Mouse (Mus musculus) left cerebral cortex, postnatal 4 days (tissue): ENCODE results near the gene Psma2. TPM values are rescaled to one million over a fixed set of nuclear protein-coding genes. Genes with fewer than 3 reads are reported as not detected.
A peak's percentile ranks its signal among the peaks of the same experiment; 100 is the strongest.

Source experiments
- DNase-seq: peaks from one replicate; pipeline ENCODE4 v3.0.0-alpha.2; 2022
- intact Hi-C: fragments of 180-260 bp; cut with DNase I; formaldehyde crosslinking; loops from one replicate; pipeline ENCODE4 v1.15.1; 2025
- total RNA-seq, 2 experiments: library from RNA; stranded (reverse); gene quantifications; 2 replicates each; pipeline ENCODE4 v1.2.3; 2021

Psma2 gene
- total RNA-seq: 10 to 100 TPM; 71.1 to 72.2 TPM

DNA sequence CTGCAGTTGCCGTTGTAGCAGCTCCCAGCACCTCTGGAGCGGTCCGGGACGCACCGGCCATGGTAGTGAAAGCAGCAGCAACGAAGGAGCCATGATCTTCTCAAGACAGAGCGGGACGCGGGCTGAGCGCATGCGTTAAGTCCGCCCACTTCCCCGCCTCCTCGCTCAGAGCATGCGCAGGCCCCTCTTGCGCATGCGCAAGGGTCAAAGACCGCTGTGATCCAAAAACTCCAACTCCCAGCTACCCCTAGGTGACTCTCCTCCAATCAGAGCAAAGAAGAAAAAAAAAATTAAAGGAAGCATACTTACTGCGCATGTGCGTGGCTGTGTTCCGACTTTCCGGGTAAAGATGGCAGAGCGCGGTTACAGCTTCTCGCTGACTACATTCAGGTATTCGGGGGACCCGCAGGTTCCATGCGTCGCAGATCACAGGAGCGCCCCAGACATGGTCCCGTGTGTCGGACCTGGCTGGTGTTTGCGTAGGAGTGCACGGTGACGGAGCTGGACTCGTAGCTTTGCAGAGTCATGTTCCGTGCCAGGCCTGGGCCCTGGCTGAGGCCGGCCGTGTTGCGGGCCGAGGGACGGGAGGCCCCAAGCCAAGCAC lies at the start of gene Psma2, which contains the start of gene Mrpl32:
Psma2 (plus strand) TSS at position 315 of the 604 bp plus-strand sequence.
Mrpl32 (minus strand) TSS at position 240 of the 604 bp plus-strand sequence.
- DNase-seq: peak; percentile 97

DNA sequence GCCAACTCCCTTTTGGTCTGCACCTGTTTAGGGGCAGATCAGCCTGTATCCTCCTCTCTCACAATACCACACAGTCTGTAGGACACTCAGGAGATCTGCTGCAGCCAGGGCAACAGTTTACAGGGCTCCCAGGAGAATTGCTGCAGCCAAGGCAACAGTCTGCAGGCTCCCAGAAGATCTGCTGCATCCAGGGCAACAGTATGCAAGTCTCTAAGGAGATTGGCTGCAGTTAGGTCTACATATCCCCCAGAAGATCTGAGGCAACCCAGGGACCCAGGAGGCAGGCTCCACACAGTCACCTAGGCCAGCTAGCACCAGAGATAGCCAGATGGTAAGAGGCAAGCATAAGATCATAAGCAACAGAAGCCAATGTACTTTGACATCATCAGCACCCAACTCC lies 38.9 kb upstream of the Psma2 start:
- intact Hi-C loops: no loop called here
- no peak for DNase-seq

More for the DNA sequence above, at the start of gene Psma2, which contains the start of gene Mrpl32:
- intact Hi-C loops: loop anchor here (10.0 kb wide), 1 partner anchor 308 kb away; no protein-coding TSS in a partner anchor

DNA sequence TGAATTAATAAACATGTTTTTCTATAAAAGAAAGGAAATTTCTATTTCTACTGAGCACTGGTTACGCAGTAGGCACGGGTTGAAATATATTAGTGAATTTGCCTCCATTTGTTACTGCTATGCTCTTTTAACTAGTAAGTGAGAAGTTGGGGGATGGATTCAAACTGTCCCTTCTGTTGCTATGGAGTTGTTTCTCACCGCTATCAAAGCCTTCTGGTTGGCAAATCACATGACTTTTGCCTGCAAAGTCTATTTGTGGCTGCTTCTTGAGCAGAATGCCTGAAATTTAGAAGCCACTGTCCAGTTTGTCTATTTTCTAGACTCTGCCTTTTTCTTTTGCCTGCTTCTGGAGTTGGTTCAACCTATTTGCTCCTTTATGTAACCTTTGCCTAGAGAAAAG lies 32.6 kb upstream of the Psma2 start:
- DNase-seq: no peak
- intact Hi-C loops: no loop called here

DNA sequence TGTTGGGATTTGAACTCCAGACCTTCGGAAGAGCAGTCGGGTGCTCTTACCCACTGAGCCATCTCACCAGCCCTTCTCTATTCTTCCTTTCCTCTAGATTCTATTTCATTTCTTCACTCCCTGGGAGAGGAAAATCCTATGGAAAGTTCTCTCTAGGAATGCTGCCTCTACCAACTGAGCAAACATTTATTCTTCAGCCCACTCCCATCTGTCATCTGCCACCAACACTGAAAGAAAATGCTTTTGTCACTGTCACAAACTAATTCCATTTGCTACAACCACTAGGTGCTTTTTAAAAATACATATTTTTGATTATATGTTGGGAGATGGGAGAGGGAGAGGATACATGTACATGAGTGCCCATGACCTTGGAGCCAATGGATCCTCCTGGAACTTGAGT lies 10.3 kb upstream of the Psma2 start:
- intact Hi-C loops: no loop called here
- no peak for DNase-seq

DNA sequence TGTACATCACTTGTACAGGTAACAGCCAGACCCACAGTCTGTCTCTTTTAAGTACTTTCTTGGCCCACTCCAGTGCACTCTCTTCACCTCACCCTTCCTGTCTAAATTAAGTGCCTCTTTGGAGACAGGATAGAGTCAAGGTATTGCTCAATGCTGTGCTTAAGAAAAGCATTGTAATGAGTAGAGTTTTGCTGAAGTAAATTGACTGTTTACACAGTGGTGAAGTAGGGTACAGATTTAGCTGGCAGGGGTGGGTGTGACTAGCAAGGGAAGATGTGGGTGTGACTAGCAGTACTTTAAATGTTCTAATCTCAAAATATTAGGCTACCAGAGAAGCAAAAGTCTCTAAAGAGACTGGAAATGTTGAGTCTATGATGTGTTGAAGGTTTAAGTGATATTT lies 5.4 kb upstream of the Psma2 start:
- intact Hi-C loops: no loop called here
- no peak for DNase-seq

DNA sequence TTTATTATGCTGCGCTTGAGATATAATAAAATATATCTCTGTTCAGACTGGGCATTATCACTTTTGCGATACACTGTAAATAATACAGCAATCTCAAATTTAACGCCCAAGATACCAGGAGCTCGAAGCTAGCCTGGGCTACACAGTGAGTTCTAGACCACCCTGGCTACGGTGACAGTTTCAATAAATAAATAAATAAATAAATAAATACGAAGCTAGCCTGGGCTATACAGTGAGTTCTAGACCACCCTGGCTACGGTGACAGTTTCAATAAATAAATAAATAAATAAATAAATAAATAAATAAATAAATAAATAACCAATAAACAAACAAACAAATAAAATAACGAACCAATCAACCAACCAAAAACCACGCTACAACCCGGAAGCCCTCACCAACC lies 577 bp upstream of the Psma2 start:
- intact Hi-C loops: loop anchor here (10.0 kb wide), 1 partner anchor 308 kb away; no protein-coding TSS in a partner anchor
- DNase-seq: no peak

DNA sequence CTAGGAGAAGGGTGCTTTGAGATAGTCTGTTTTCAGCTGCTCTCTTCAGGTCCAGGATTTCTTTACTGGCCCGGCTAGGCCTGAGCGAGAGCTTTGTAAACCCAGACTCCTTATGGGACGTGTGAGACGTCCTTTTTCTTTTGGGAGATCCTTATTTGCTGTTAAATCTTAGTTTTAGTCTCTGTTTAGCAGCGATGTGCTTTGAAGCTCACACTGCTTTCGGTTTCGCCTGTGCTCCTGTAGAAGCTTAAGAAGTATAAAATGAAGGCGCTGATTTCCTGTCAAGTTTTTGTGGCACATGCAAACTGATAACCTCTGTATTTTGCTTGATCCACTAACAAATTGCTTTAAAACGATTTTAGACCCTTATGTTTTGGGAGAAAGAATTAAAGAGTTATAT lies 513 bp downstream of the Psma2 start:
- intact Hi-C loops: loop anchor here (10.0 kb wide), 1 partner anchor 309 kb away; no protein-coding TSS in a partner anchor
- DNase-seq: no peak

DNA sequence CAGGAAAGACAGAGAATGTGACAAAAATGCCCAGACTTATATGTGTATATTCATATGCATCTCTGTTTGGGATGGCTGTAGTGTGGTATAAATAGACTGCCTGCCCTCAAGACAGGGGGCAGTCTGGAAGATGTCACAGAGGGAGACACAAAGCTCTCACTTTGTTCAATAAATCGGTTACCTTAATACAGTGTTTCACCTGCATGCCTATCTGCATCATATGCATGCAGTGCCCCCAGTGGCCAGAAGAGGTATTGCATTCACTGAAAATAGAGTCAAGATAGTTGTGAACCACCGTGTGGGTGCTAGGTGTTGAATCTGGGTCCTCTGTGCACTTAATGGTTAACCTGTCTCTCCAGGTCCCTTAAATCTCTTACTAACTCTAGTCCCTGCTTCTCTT lies 5.7 kb downstream of the Psma2 start:
- peak; percentile 58 for DNase-seq
- intact Hi-C loops: loop anchor here (10.0 kb wide), 1 partner anchor 314 kb away; no protein-coding TSS in a partner anchor

DNA sequence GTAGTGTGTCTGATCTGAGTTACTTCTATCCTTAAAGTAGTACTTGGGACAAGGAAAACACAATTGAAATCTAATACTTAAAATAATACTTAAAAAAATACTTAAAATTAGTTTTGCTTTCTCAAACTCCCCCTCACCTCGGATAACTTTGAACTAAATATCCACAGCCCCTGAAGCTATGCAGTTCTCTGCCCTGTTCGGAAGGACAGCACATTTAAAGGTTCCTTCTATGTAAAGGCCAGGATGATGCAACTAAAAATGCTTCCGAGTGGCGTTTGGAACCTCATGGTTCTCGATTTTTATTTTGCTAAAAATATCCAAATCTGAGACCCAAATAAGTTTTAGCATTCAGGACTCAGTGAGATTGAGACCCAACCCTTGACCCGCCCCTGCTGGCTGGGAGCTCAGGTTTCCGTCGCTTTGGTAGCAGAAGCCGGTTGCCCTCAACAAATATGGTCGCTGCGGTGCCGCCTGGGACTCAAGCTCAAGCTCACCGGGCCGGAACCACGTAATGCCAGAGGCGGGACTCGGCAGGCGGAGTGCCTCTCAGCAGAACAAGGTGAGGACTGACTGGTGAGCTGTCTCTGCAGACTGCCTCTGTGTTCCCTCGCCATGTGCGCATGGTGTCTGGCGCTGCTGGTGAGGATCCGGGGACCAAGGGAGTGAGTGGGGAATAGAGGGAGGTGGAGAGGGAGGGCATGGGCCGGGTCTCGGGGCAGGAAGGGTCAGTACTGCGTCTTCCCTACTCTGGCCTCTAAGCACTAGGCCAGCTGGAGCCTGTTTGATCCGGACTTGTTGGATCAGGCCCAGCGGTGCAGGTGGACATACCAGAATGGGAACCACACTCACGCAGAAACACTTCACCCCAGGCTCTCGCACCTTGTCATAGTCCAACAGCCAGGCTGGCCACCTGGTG lies 16.9 kb downstream of the Psma2 start, which contains the start of gene AW209491:
AW209491 (plus strand) TSS at position 429 of the 916 bp plus-strand sequence.
- peak; percentile 93 for DNase-seq
- intact Hi-C loops: no loop called here

DNA sequence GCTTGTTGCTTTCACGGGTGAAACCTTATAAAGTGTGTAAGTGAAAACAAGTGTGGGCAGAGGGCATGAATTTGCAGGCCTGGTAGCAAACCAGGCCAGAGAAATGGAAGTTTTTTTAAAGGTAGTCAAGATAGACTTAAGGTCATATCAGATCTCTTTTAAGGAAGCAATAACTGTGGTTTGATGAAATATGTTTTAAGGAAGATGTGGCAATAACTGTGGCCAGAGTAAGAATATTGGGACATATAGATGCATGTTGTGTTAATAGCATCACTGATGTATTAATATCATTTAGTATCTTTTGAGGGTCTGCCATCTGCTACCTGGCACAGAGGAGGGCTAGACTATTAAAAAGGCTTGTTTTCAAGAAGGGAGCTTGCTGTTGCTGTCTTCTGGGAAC lies 27.0 kb downstream of the Psma2 start:
- no peak for DNase-seq
- intact Hi-C loops: no loop called here

DNA sequence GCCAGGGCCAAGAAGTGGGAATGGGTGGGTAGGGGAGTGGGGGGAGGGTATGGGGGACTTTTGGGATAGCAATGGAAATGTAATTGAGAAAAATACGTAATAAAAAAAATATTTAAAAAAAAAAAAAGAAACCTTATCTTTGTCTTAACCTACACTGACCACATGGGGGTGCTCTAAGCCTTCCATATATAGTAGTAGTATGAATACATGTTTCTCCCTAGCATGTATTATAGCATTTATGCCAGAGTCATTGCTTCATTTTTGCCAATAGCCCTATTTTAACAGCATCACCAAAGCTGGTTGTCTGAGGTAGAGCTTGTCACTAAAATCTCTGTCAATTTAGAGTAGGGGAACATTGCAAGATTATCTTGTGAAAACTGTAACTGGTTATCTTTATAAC lies 36.3 kb downstream of the Psma2 start:
- intact Hi-C loops: no loop called here
- DNase-seq: peak; percentile 12

DNA sequence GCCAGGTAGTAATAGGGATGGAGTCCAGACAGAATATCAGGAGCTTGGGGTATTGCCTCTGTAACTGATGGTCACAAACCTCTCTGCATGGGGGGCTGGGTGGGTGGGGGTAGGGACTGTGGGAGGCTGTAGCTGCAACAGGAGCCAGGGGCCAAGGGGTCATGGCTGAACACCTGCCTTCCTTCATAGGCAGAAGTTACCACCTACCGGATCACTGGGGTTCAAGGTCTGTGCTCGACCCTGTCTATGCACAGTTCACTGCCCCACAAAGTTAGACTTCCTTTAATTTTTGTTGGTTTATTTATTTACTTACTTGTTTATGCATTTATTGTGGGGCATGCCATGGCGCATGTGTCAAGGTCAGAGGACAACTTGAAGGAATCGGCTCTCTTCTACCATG lies 54.1 kb downstream of the Psma2 start:
- no peak for DNase-seq
- intact Hi-C loops: no loop called here

DNA sequence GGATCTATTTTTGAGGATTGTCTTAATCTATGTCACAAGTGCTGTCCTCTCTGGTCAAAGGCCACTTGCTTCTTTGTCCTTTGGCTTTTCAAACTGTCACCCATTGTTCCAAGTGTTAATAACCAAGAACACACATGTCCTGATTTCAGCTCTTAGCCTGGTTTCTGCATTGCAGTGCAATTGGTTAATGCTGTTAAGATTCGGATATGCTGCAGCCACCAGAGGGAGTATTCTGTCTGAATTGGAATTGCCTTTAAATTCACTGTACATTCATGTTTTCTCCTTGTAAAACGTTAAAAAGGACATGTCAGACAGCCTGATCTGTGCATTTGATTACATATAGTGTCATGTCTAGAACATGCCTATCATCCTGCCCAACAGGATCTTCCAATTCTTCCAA lies 57.3 kb downstream of the Psma2 start:
- intact Hi-C loops: loop anchor here (5.0 to 10.0 kb wide), 3 partner anchors 794 to 1087 kb away; partner anchors contain the start of gene Gli3
- DNase-seq: peak; percentile 27

DNA sequence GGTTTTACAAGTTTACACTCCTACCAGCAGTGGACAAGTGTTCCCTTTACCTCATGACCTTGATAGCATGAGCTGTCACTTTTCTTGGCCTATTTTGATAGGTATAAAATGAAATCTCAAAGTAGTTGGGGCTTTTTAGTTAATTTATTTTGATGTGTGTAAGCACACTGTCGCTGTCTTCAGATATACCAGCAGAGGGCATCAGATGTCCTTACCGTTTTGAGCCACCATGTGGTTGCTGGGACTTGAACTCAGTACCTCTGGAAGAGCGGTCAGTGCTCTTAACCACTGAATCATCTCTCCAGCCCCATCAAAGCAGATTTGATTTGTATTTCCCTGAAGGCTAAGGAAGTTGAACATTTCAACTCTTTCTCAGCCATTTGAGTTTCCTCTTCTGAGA lies 75.9 kb downstream of the Psma2 start:
- intact Hi-C loops: no loop called here
- no peak for DNase-seq

DNA sequence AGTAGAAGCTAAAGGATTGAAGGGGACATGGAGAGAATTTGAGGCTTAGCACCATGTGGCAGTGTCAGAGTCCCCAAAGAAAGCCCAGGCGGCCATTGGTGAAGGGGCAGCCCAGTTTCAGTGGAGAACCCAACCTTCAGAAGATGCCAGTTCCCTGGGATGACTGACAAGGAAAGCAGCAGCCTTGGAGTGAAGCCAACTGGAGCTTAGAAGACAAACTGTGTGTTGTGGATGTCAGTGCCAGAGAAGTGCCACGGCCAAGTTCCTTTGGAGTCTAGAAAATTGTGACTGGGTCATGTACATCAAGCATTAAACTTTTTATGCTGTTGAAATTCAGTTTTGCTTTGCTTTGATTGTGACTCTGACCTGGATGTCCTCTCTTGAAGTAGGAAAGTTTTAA lies 103.8 kb downstream of the Psma2 start:
- peak; percentile 29 for DNase-seq
- intact Hi-C loops: no loop called here

DNA sequence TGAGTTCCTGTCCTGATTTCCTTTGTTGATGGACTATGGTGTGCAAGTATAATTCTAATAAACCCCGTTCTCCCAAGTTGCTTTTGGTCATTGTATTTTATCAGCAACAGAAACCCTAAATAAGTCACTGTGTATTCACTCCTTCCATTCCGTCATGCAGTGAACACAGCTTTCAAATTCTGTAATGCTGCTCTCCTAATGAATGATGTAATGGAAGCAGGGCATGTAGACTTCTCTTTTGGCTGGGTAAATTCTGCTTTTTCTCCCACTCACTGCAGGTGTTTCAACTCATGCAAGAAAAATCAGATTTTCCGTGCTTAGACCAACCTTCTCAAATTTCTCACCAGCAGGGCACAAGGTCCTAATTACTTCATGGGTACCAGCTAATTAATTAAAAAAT lies 104.7 kb downstream of the Psma2 start:
- intact Hi-C loops: no loop called here
- no peak for DNase-seq

Other genes with a start within 250 kb of the Psma2 start
- gene Hecw1, start 90.0 kb upstream of the Psma2 start, total RNA-seq: 100 to 1,000 TPM; 199 to 218 TPM
- gene Mrpl32, start 75 bp upstream of the Psma2 start, total RNA-seq: 10 to 100 TPM; 36.0 to 41.0 TPM
- 10 to 100 TPM; 16.4 to 19.3 TPM for gene AW209491, start 16.9 kb downstream of the Psma2 start, total RNA-seq